Mouse (Mus musculus): ENCODE data around the gene Tex52. TPM values are rescaled to one million over a fixed set of nuclear protein-coding genes. Genes with fewer than 3 reads are reported as not detected.
"Not testable (repeated sequence)": the region's sequence is repeated elsewhere in the genome, so short reads cannot be mapped to it uniquely, and the experiment has no call there.

Tex52 gene
- polyA plus RNA-seq, 1 experiment from 2014 or later: 0.42 TPM

GRCm38 (mm10) chr6:128366466-128366865 is 8.8 kb upstream of the Tex52 start:
- H3K27ac ChIP-seq (ENCODE audit: low read depth, low read length): no peak overlapping the region
- peaks cover 6% of the 10 kb centered on the region for H3K4me1 ChIP-seq (ENCODE audit: control insufficient read depth, insufficient read depth, low read length)
- no peak overlapping the region for H3K9ac ChIP-seq (ENCODE audit: low read depth, low read length)
- H3K9me3 ChIP-seq (replicated peaks; ENCODE audit: control insufficient read depth, low read length): no peaks in the 10 kb centered on the region
- H3K4me2 ChIP-seq: no peak overlapping the region
- no peaks in the 10 kb centered on the region for H3K27me3 ChIP-seq (ENCODE audit: control insufficient read depth, insufficient read depth, low read length)
- ATAC-seq (replicated peaks; ENCODE audit: insufficient number of reproducible peaks, low FRiP score, low TSS enrichment): no peak
- H3K4me3 ChIP-seq (ENCODE audit: low read depth, low read length): no peak overlapping the region
- peaks cover 43% of the 10 kb centered on the region for H3K36me3 ChIP-seq (ENCODE audit: control insufficient read depth, insufficient read depth, low read length)
- 96% methylated on average over 5 of the region's 5 CpGs for WGBS (ENCODE audit: insufficient replicate concordance)

GRCm38 (mm10) chr6:128370040-128370439 is 5.2 kb upstream of the Tex52 start:
- 84% methylated on average over 5 of the region's 5 CpGs for WGBS (ENCODE audit: insufficient replicate concordance)
- Histone ChIP-seq H3K9me3 (replicated peaks; ENCODE audit: control insufficient read depth, low read length) (no peaks in the 10 kb centered on the region), H3K27me3 (ENCODE audit: control insufficient read depth, insufficient read depth, low read length) (no peaks in the 10 kb centered on the region), H3K36me3 (ENCODE audit: control insufficient read depth, insufficient read depth, low read length) (peaks cover 73% of the 10 kb centered on the region), H3K4me3 (ENCODE audit: low read depth, low read length) (no peak overlapping the region), H3K4me1 (ENCODE audit: control insufficient read depth, insufficient read depth, low read length) (peaks cover 6% of the 10 kb centered on the region; the same call in 1 of the 2 replicates), H3K27ac (ENCODE audit: low read depth, low read length) (no peak overlapping the region), H3K9ac (ENCODE audit: low read depth, low read length) (no peak overlapping the region), H3K4me2 (no peak overlapping the region)
- no peak for ATAC-seq (replicated peaks; ENCODE audit: insufficient number of reproducible peaks, low FRiP score, low TSS enrichment)

GRCm38 (mm10) chr6:128376371-128377085 is 1.3 kb downstream of the Tex52 start:
- H3K36me3 ChIP-seq (ENCODE audit: control insufficient read depth, insufficient read depth, low read length): peaks cover 31% of the 10 kb centered on the region

GRCm38 (mm10) chr6:128379636-128380035 is 4.4 kb downstream of the Tex52 start:
- Histone ChIP-seq H3K36me3 (ENCODE audit: control insufficient read depth, insufficient read depth, low read length) (peaks cover 3% of the 10 kb centered on the region; the same call in 1 of the 2 replicates), H3K9me3 (replicated peaks; ENCODE audit: control insufficient read depth, low read length) (no peaks in the 10 kb centered on the region), H3K27ac (ENCODE audit: low read depth, low read length) (no peak overlapping the region), H3K27me3 (ENCODE audit: control insufficient read depth, insufficient read depth, low read length) (no peaks in the 10 kb centered on the region), H3K9ac (ENCODE audit: low read depth, low read length) (no peak overlapping the region), H3K4me3 (ENCODE audit: low read depth, low read length) (no peak overlapping the region), H3K4me1 (ENCODE audit: control insufficient read depth, insufficient read depth, low read length) (peaks cover 5% of the 10 kb centered on the region; the same call in 1 of the 2 replicates), H3K4me2 (no peak overlapping the region)
- no peak for ATAC-seq (replicated peaks; ENCODE audit: insufficient number of reproducible peaks, low FRiP score, low TSS enrichment)
- 77% methylated on average over 16 of the region's 16 CpGs for WGBS (ENCODE audit: insufficient replicate concordance)

More at GRCm38 (mm10) chr6:128376371-128377085, 1.3 kb downstream of the Tex52 start:
- H3K27me3 ChIP-seq (ENCODE audit: control insufficient read depth, insufficient read depth, low read length): no peaks in the 10 kb centered on the region
- H3K9ac ChIP-seq (ENCODE audit: low read depth, low read length): no peak overlapping the region
- 86% methylated on average over 17 of the region's 17 CpGs for WGBS (ENCODE audit: insufficient replicate concordance)
- H3K4me1 ChIP-seq (ENCODE audit: control insufficient read depth, insufficient read depth, low read length): peaks cover 7% of the 10 kb centered on the region; the same call in 1 of the 2 replicates
- no peak for ATAC-seq (replicated peaks; ENCODE audit: insufficient number of reproducible peaks, low FRiP score, low TSS enrichment)
- no peak overlapping the region for H3K4me3 ChIP-seq (ENCODE audit: low read depth, low read length)
- no peaks in the 10 kb centered on the region for H3K9me3 ChIP-seq (replicated peaks; ENCODE audit: control insufficient read depth, low read length)
- H3K4me2 ChIP-seq: no peak overlapping the region
- no peak overlapping the region for H3K27ac ChIP-seq (ENCODE audit: low read depth, low read length)

- not testable (repeated sequence) for H3K4me1 ChIP-seq (ENCODE audit: control insufficient read depth, insufficient read depth, low read length); ATAC-seq (replicated peaks; ENCODE audit: insufficient number of reproducible peaks, low FRiP score, low TSS enrichment); H3K27me3 ChIP-seq (ENCODE audit: control insufficient read depth, insufficient read depth, low read length); H3K9me3 ChIP-seq (replicated peaks; ENCODE audit: control insufficient read depth, low read length); H3K4me2 ChIP-seq; H3K27ac ChIP-seq (ENCODE audit: low read depth, low read length); H3K36me3 ChIP-seq (ENCODE audit: control insufficient read depth, insufficient read depth, low read length); H3K4me3 ChIP-seq (ENCODE audit: low read depth, low read length); H3K9ac ChIP-seq (ENCODE audit: low read depth, low read length)
- WGBS (ENCODE audit: insufficient replicate concordance): 40% methylated on average over 1 of the region's 1 CpGs
These were observed 5.4 kb downstream of the Tex52 start for GRCm38 (mm10) chr6:128380594-128381167.

- H3K4me3 ChIP-seq (ENCODE audit: low read depth, low read length): no peak overlapping the region
- H3K36me3 ChIP-seq (ENCODE audit: control insufficient read depth, insufficient read depth, low read length): no peaks in the 10 kb centered on the region
- no peak overlapping the region for H3K27ac ChIP-seq (ENCODE audit: low read depth, low read length)
- no peaks in the 10 kb centered on the region for H3K4me1 ChIP-seq (ENCODE audit: control insufficient read depth, insufficient read depth, low read length)
- 71% methylated on average over 3 of the region's 3 CpGs for WGBS (ENCODE audit: insufficient replicate concordance)
- ATAC-seq (replicated peaks; ENCODE audit: insufficient number of reproducible peaks, low FRiP score, low TSS enrichment): no peak
- no peak overlapping the region for H3K4me2 ChIP-seq
- H3K27me3 ChIP-seq (ENCODE audit: control insufficient read depth, insufficient read depth, low read length): no peaks in the 10 kb centered on the region
- H3K9ac ChIP-seq (ENCODE audit: low read depth, low read length): no peak overlapping the region
- no peaks in the 10 kb centered on the region for H3K9me3 ChIP-seq (replicated peaks; ENCODE audit: control insufficient read depth, low read length)
These were observed 6.0 kb downstream of the Tex52 start for GRCm38 (mm10) chr6:128381254-128381653.

GRCm38 (mm10) chr6:128383752-128384151 is 8.5 kb downstream of the Tex52 start:
- H3K27me3 ChIP-seq (ENCODE audit: control insufficient read depth, insufficient read depth, low read length): no peaks in the 10 kb centered on the region
- H3K36me3 ChIP-seq (ENCODE audit: control insufficient read depth, insufficient read depth, low read length): no peaks in the 10 kb centered on the region
- no peak overlapping the region for H3K4me3 ChIP-seq (ENCODE audit: low read depth, low read length)
- ATAC-seq (replicated peaks; ENCODE audit: insufficient number of reproducible peaks, low FRiP score, low TSS enrichment): no peak
- no peaks in the 10 kb centered on the region for H3K9me3 ChIP-seq (replicated peaks; ENCODE audit: control insufficient read depth, low read length)
- H3K27ac ChIP-seq (ENCODE audit: low read depth, low read length): no peak overlapping the region
- no peak overlapping the region for H3K9ac ChIP-seq (ENCODE audit: low read depth, low read length)
- WGBS (ENCODE audit: insufficient replicate concordance): 83% methylated on average over 7 of the region's 7 CpGs
- no peaks in the 10 kb centered on the region for H3K4me1 ChIP-seq (ENCODE audit: control insufficient read depth, insufficient read depth, low read length)
- H3K4me2 ChIP-seq: no peak overlapping the region

GRCm38 (mm10) chr6:128385026-128385425 is 9.8 kb downstream of the Tex52 start:
- no peak for ATAC-seq (replicated peaks; ENCODE audit: insufficient number of reproducible peaks, low FRiP score, low TSS enrichment)
- H3K27me3 ChIP-seq (ENCODE audit: control insufficient read depth, insufficient read depth, low read length): no peaks in the 10 kb centered on the region
- H3K9ac ChIP-seq (ENCODE audit: low read depth, low read length): no peak overlapping the region
- H3K4me2 ChIP-seq: no peak overlapping the region
- H3K9me3 ChIP-seq (replicated peaks; ENCODE audit: control insufficient read depth, low read length): no peaks in the 10 kb centered on the region
- no peaks in the 10 kb centered on the region for H3K36me3 ChIP-seq (ENCODE audit: control insufficient read depth, insufficient read depth, low read length)
- no peak overlapping the region for H3K4me3 ChIP-seq (ENCODE audit: low read depth, low read length)
- no peaks in the 10 kb centered on the region for H3K4me1 ChIP-seq (ENCODE audit: control insufficient read depth, insufficient read depth, low read length)
- no peak overlapping the region for H3K27ac ChIP-seq (ENCODE audit: low read depth, low read length)
- 80% methylated on average over 1 of the region's 1 CpGs for WGBS (ENCODE audit: insufficient replicate concordance)

GRCm38 (mm10) chr6:128389185-128389584 is 13.9 kb downstream of the Tex52 start:
- Histone ChIP-seq H3K27ac (ENCODE audit: low read depth, low read length) (no peak overlapping the region), H3K4me3 (ENCODE audit: low read depth, low read length) (no peak overlapping the region), H3K27me3 (ENCODE audit: control insufficient read depth, insufficient read depth, low read length) (no peaks in the 10 kb centered on the region), H3K4me1 (ENCODE audit: control insufficient read depth, insufficient read depth, low read length) (no peaks in the 10 kb centered on the region), H3K4me2 (no peak overlapping the region), H3K36me3 (ENCODE audit: control insufficient read depth, insufficient read depth, low read length) (no peaks in the 10 kb centered on the region), H3K9ac (ENCODE audit: low read depth, low read length) (no peak overlapping the region), H3K9me3 (replicated peaks; ENCODE audit: control insufficient read depth, low read length) (no peaks in the 10 kb centered on the region)
- 72% methylated on average over 1 of the region's 1 CpGs for WGBS (ENCODE audit: insufficient replicate concordance)
- ATAC-seq (replicated peaks; ENCODE audit: insufficient number of reproducible peaks, low FRiP score, low TSS enrichment): no peak
